In the genomic region with DNA sequence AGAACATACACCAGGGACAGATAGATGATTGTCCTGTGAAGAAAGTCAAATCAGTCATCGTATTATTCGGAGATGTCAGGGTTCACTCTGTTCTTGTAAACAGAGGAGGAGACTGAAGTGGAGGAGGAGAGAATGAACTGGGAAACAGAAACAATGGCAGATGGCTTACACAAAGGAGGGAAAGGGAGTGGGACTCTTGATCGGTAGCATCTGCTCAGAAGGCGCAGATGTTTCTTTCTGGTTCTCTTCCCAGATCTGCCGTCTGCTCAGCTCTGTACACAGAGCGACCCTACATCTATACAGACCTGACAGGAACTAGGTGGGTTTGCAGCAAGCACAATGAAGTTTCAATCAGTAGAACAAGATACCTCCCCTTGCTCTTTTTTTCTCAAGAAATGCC, we compare ENCODE assay signal across 20 mouse cellular contexts. TPM values are rescaled to one million over a fixed set of nuclear protein-coding genes. Genes with fewer than 3 reads are reported as not detected.
DNase-seq lines count a peak whose midpoint lies in the region; ATAC-seq lines count a peak whose summit lies in the region.
"Had no signal": no experiment of that assay in that cellular context is flagged by ENCODE, and none has a peak within 500 bp of the region (broad histone marks: within the 10 kb centered on the region; RNA-seq: fewer than 3 reads in every experiment).

No protein-coding gene starts in this region.

- H3K27me3 ChIP-seq in forebrain, embryonic 15.5 days: no peaks in the 10 kb centered on the region
- H3K27me3 ChIP-seq in forebrain, embryonic 12.5 days: no peaks in the 10 kb centered on the region
- no peaks in the 10 kb centered on the region for H3K27me3 ChIP-seq in midbrain, embryonic 14.5 days (ENCODE audit: control insufficient read depth, insufficient read depth, low read length)
- H3K27me3 ChIP-seq in midbrain, embryonic 15.5 days (replicated peaks): no peaks in the 10 kb centered on the region
- H3K27me3 ChIP-seq in forebrain, embryonic 16.5 days (replicated peaks; ENCODE audit: control insufficient read depth, insufficient read depth, low read length): no peaks in the 10 kb centered on the region
- H3K27me3 ChIP-seq: limb, embryonic 13.5 days had no signal

- no peaks in the 10 kb centered on the region for H3K4me1 ChIP-seq in forebrain, embryonic 15.5 days
- H3K4me1 ChIP-seq in forebrain, embryonic 12.5 days: no peaks in the 10 kb centered on the region
- no peaks in the 10 kb centered on the region for H3K4me1 ChIP-seq in midbrain, embryonic 14.5 days (ENCODE audit: control insufficient read depth, insufficient read depth, low read length)
- H3K4me1 ChIP-seq in midbrain, embryonic 15.5 days: no peaks in the 10 kb centered on the region
- H3K4me1 ChIP-seq in forebrain, embryonic 16.5 days (replicated peaks; ENCODE audit: control insufficient read depth, insufficient read depth, low read length): peaks cover 7% of the 10 kb centered on the region
- H3K4me1 ChIP-seq: hindbrain, embryonic 10.5 days; limb, embryonic 13.5 days had no signal

- peak overlapping the region; percentile 20; the same call in 1 of the 2 replicates for H3K27ac ChIP-seq in forebrain, embryonic 15.5 days (replicated peaks)
- H3K27ac ChIP-seq in forebrain, embryonic 12.5 days: no peak overlapping the region
- no peak overlapping the region for H3K27ac ChIP-seq in midbrain, embryonic 14.5 days (replicated peaks; ENCODE audit: low read depth, low read length)
- no peak overlapping the region for H3K27ac ChIP-seq in midbrain, embryonic 15.5 days
- no peak overlapping the region; the same call in 1 of the 2 replicates for H3K27ac ChIP-seq in forebrain, embryonic 16.5 days (ENCODE audit: low read length)
- H3K27ac ChIP-seq: hindbrain, embryonic 10.5 days; kidney, postnatal 0 days; left cerebral cortex, adult 2 months; limb, embryonic 13.5 days; liver, embryonic 14.5 days had no signal

- 63% methylated on average over 6 of the region's 6 CpGs for WGBS in forebrain, embryonic 15.5 days
- WGBS in forebrain, embryonic 12.5 days: 84% methylated on average over 6 of the region's 6 CpGs
- whole genome bisulfite sequencing in midbrain, embryonic 14.5 days: 79% methylated on average over 6 of the region's 6 CpGs
- 78% methylated on average over 6 of the region's 6 CpGs for WGBS in midbrain, embryonic 15.5 days
- 60% methylated on average over 6 of the region's 6 CpGs for WGBS in forebrain, embryonic 16.5 days

- no peak overlapping the region for H3K4me2 ChIP-seq in forebrain, embryonic 15.5 days (replicated peaks)
- H3K4me2 ChIP-seq in forebrain, embryonic 12.5 days: no peak overlapping the region
- no peak overlapping the region for H3K4me2 ChIP-seq in midbrain, embryonic 14.5 days (ENCODE audit: low read length)
- H3K4me2 ChIP-seq in midbrain, embryonic 15.5 days: no peak overlapping the region
- H3K4me2 ChIP-seq in forebrain, embryonic 16.5 days (ENCODE audit: low read length): no peak overlapping the region
- H3K4me2 ChIP-seq: limb, embryonic 13.5 days had no signal

- no peaks in the 10 kb centered on the region for H3K9me3 ChIP-seq in forebrain, embryonic 15.5 days
- no peaks in the 10 kb centered on the region for H3K9me3 ChIP-seq in forebrain, embryonic 12.5 days
- H3K9me3 ChIP-seq in midbrain, embryonic 14.5 days (ENCODE audit: control insufficient read depth, low read length): no peaks in the 10 kb centered on the region
- H3K9me3 ChIP-seq in midbrain, embryonic 15.5 days: no peaks in the 10 kb centered on the region
- H3K9me3 ChIP-seq in forebrain, embryonic 16.5 days (ENCODE audit: control insufficient read depth, low read length): no peaks in the 10 kb centered on the region
- H3K9me3 ChIP-seq: hindbrain, embryonic 10.5 days; limb, embryonic 13.5 days had no signal

- peak; percentile 2 for DNase-seq in midbrain, embryonic 14.5 days
- peak; percentile 30 to 42 for DNase-seq in layer of hippocampus, postnatal 10 days (ENCODE audit: low spot score in 2 of 2)
- no peak for DNase-seq in adrenal gland, postnatal 4 days (ENCODE audit: low spot score in 2 of 2)
- DNase-seq: adrenal gland, postnatal 25 days; B cell, adult 2 months; heart, adult 18-20 months; thymus, postnatal 36 days had no signal

- ATAC-seq in forebrain, embryonic 15.5 days (replicated peaks): peak; percentile 92
- no peak for ATAC-seq in forebrain, embryonic 12.5 days (ENCODE audit: low FRiP score)
- no peak for ATAC-seq in midbrain, embryonic 14.5 days (ENCODE audit: low FRiP score, low TSS enrichment)
- no peak for ATAC-seq in midbrain, embryonic 15.5 days (replicated peaks)
- ATAC-seq in forebrain, embryonic 16.5 days: peak; percentile 91
- no peak for ATAC-seq in erythroid progenitor cell, adult 5-6 weeks (replicated peaks; ENCODE audit: low FRiP score, poor library complexity, severe bottlenecking)
- ATAC-seq: activated CD4-positive, CD25-positive, alpha-beta regulatory T cell, adult 4 months; intestine, postnatal 0 days had no signal

- no peaks in the 10 kb centered on the region for H3K36me3 ChIP-seq in forebrain, embryonic 15.5 days
- H3K36me3 ChIP-seq in forebrain, embryonic 12.5 days (replicated peaks): no peaks in the 10 kb centered on the region
- no peaks in the 10 kb centered on the region for H3K36me3 ChIP-seq in midbrain, embryonic 14.5 days (ENCODE audit: control insufficient read depth, insufficient read depth, low read length)
- no peaks in the 10 kb centered on the region for H3K36me3 ChIP-seq in midbrain, embryonic 15.5 days (replicated peaks)
- no peaks in the 10 kb centered on the region for H3K36me3 ChIP-seq in forebrain, embryonic 16.5 days (ENCODE audit: control insufficient read depth, insufficient read depth)
- H3K36me3 ChIP-seq: hindbrain, embryonic 10.5 days; limb, embryonic 13.5 days had no signal

- no peak overlapping the region for H3K4me3 ChIP-seq in forebrain, embryonic 15.5 days
- H3K4me3 ChIP-seq in forebrain, embryonic 12.5 days (replicated peaks): no peak overlapping the region
- no peak overlapping the region for H3K4me3 ChIP-seq in midbrain, embryonic 14.5 days (replicated peaks; ENCODE audit: low read depth, low read length)
- no peak overlapping the region for H3K4me3 ChIP-seq in midbrain, embryonic 15.5 days
- no peak overlapping the region for H3K4me3 ChIP-seq in forebrain, embryonic 16.5 days (replicated peaks; ENCODE audit: low read length)
- H3K4me3 ChIP-seq: erythroblast, embryonic 14.5 days; hindbrain, embryonic 10.5 days; left cerebral cortex, adult 2 months; limb, embryonic 13.5 days had no signal

- no peak overlapping the region for H3K9ac ChIP-seq in forebrain, embryonic 15.5 days (replicated peaks)
- no peak overlapping the region for H3K9ac ChIP-seq in forebrain, embryonic 12.5 days
- H3K9ac ChIP-seq in midbrain, embryonic 14.5 days (replicated peaks; ENCODE audit: low read length): no peak overlapping the region
- H3K9ac ChIP-seq in midbrain, embryonic 15.5 days: no peak overlapping the region
- no peak overlapping the region for H3K9ac ChIP-seq in forebrain, embryonic 16.5 days (replicated peaks; ENCODE audit: low read depth, low read length)
- H3K9ac ChIP-seq: limb, embryonic 13.5 days; liver, embryonic 14.5 days had no signal

RNA-seq across cellular contexts. Expression of gene Slc15a2, which starts 9.1 kb away (rescaled TPM):
- polyA plus RNA-seq in forebrain, embryonic 15.5 days (2015; fragmentation: Nextera tagmentation; extraction: Ambion mirVana): 13.2 and 13.9 TPM in 2 replicates
- 4.1 and 4.9 TPM in 2 replicates for polyA plus RNA-seq in forebrain, embryonic 12.5 days (2016; fragmentation: Nextera tagmentation; extraction: Ambion mirVana)
- polyA plus RNA-seq in midbrain, embryonic 14.5 days (2014; fragmentation: Nextera tagmentation; extraction: Ambion mirVana): 9.2 and 12.4 TPM in 2 replicates
- polyA plus RNA-seq in midbrain, embryonic 15.5 days (2015; fragmentation: Nextera tagmentation; extraction: Ambion mirVana): 10.5 and 12.4 TPM in 2 replicates
- 12.7 and 13.6 TPM in 2 replicates for polyA plus RNA-seq in forebrain, embryonic 16.5 days (2015; fragmentation: Nextera tagmentation; extraction: Ambion mirVana)
- total RNA-seq in layer of hippocampus, postnatal 10 days (2021): 10 to 100 TPM; 49.3 to 50.1 TPM
- total RNA-seq in adrenal gland, postnatal 4 days (2021): 10 to 100 TPM in 1 of 2 experiments, 1 to 10 TPM in 1; 7.7 to 10.1 TPM
- 19.3 and 21.6 TPM in 2 replicates for total RNA-seq in erythroid progenitor cell, adult 5-6 weeks (2015; ENCODE audit: low replicate concordance)
- 19.1 and 41.9 TPM in 2 replicates for total RNA-seq in erythroid progenitor cell, adult 5-6 weeks (2017; ENCODE audit: low replicate concordance)
- polyA plus RNA-seq: erythroblast, embryonic 14.5 days had no signal

RNA-seq across cellular contexts. Expression of gene Iqcb1, which starts 52.5 kb away (rescaled TPM):
- 55.8 and 59.1 TPM in 2 replicates for polyA plus RNA-seq in forebrain, embryonic 15.5 days (2015; fragmentation: Nextera tagmentation; extraction: Ambion mirVana)
- 66.3 TPM in 2 replicates for polyA plus RNA-seq in forebrain, embryonic 12.5 days (2016; fragmentation: Nextera tagmentation; extraction: Ambion mirVana)
- 61.6 and 65.5 TPM in 2 replicates for polyA plus RNA-seq in midbrain, embryonic 14.5 days (2014; fragmentation: Nextera tagmentation; extraction: Ambion mirVana)
- polyA plus RNA-seq in midbrain, embryonic 15.5 days (2015; fragmentation: Nextera tagmentation; extraction: Ambion mirVana): 61.8 and 66.4 TPM in 2 replicates
- 58.8 and 59.3 TPM in 2 replicates for polyA plus RNA-seq in forebrain, embryonic 16.5 days (2015; fragmentation: Nextera tagmentation; extraction: Ambion mirVana)
- total RNA-seq in layer of hippocampus, postnatal 10 days (2021): 10 to 100 TPM; 36.4 to 43.1 TPM
- total RNA-seq in adrenal gland, postnatal 4 days (2021): 10 to 100 TPM; 25.9 to 30.6 TPM
- total RNA-seq in erythroid progenitor cell, adult 5-6 weeks (2015; ENCODE audit: low replicate concordance): 17.3 TPM in 1 of 2 replicates, not detected in the other
- 4.5 and 34.8 TPM in 2 replicates for total RNA-seq in erythroid progenitor cell, adult 5-6 weeks (2017; ENCODE audit: low replicate concordance)

Comparison
In these comparisons a context has a peak if more than half of its experiments do, and no peak if none do; other contexts are left out.
1. ATAC-seq: peak in forebrain, embryonic 15.5 days (single experiment) and forebrain, embryonic 16.5 days (single experiment); none in forebrain, embryonic 12.5 days (single experiment), midbrain, embryonic 14.5 days (single experiment), midbrain, embryonic 15.5 days (single experiment) and erythroid progenitor cell, adult 5-6 weeks (single experiment).
2. DNase-seq: peak in midbrain, embryonic 14.5 days (single experiment) and layer of hippocampus, postnatal 10 days (2 of 2); none in adrenal gland, postnatal 4 days (0 of 2).